Mouse (Mus musculus) megakaryocyte, embryonic 14.5 days (primary cell): ENCODE results near the gene 1700034I23Rik.
"Not testable (repeated sequence)": the region's sequence is repeated elsewhere in the genome, so short reads cannot be mapped to it uniquely, and the experiment has no call there.

ENCODE experiments used
- FLI1 ChIP-seq: IDR thresholded peaks from 2 replicates; pipeline ENCODE4 v1.6.1; 2012; ENCODE audit warnings: low read length, inconsistent platforms, mixed read lengths
- GATA1 ChIP-seq: IDR thresholded peaks from 3 replicates; pipeline ENCODE4 v1.6.1; 2012; ENCODE audit warnings: mixed read lengths, low read length, inconsistent platforms, borderline replicate concordance

- not testable (repeated sequence) for TF ChIP-seq GATA1, FLI1
These were observed 8.5 kb downstream of the 1700034I23Rik start for GRCm38 (mm10) chr3:40893816-40894258.
